Mouse (Mus musculus): ENCODE measurements around the gene Rlim.

DNA sequence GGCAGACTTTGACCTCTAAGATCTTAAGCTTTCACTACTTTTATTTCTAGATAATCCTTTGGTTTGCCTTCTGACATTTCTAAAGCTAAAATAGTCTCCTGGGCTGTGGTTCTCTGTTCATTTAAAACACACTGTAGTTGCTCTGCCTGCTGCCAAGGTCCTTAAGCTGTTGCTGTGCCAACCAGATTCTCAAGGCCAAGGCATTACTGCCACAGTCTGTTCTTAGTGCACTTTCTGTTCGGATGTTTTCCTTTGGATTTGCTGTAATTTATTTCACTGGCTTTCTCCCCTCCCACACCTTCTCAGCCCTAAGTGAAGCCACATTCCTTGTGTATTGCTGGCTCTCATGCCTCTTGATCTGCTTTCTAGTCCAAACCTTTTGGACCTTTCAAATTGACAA lies 36.1 kb upstream of the Rlim start:
- TF ChIP-seq POLR2A (IDR thresholded peaks at IDR 0.05; ENCODE audit: low read depth, low read length) (no peak), CTCF (IDR thresholded peaks at IDR 0.05; ENCODE audit: extremely low read depth, insufficient read depth, insufficient read length, insufficient replicate concordance) (no peak)

Measured in spleen, adult 2 months (tissue).